Mouse (Mus musculus): ENCODE measurements around the gene Plscr2.

GRCm38 (mm10) chr9:92301213-92301612 is 25.8 kb downstream of the Plscr2 start:
- TF ChIP-seq CTCF (IDR thresholded peaks at IDR 0.05; ENCODE audit: low read depth) (no peak), EP300 (IDR thresholded peaks at IDR 0.05; ENCODE audit: low read depth) (no peak)
